Mouse (Mus musculus): ENCODE data around the gene Mapk1ip1. TPM values are rescaled to one million over a fixed set of nuclear protein-coding genes. Genes with fewer than 3 reads are reported as not detected.

The Mapk1ip1 gene
- polyA plus RNA-seq, 1 experiment from 2014 or later, result 12.6 TPM

- Histone ChIP-seq H3K9me3 (no peaks in the 10 kb centered on the region), H3K4me1 (peaks cover 8% of the 10 kb centered on the region; the same call in 1 of the 2 replicates), H3K27ac (no peak overlapping the region), H3K4me3 (replicated peaks) (no peak overlapping the region), H3K9ac (no peak overlapping the region), H3K27me3 (replicated peaks) (no peaks in the 10 kb centered on the region), H3K36me3 (peaks cover 4% of the 10 kb centered on the region; the same call in 1 of the 2 replicates), H3K4me2 (no peak overlapping the region)
- WGBS, result 94% methylated on average over 4 of the region's 4 CpGs
- ATAC-seq (ENCODE audit: insufficient read depth, low FRiP score, low read depth), result no peak
These were observed 7.5 kb upstream of the Mapk1ip1 start for GRCm38 (mm10) chr7:138853417-138854031.

- H3K27me3 ChIP-seq (replicated peaks), result no peaks in the 10 kb centered on the region
- 0 out of 2 replicates have a peak, but pooled peaks cover 4% of the 10 kb centered on the region for H3K36me3 ChIP-seq
- H3K9me3 ChIP-seq, result no peaks in the 10 kb centered on the region
- H3K4me3 ChIP-seq (replicated peaks), result no peak overlapping the region
- H3K9ac ChIP-seq, result no peak overlapping the region
- no peak overlapping the region for H3K27ac ChIP-seq
- H3K4me1 ChIP-seq, result peaks cover 26% of the 10 kb centered on the region
- H3K4me2 ChIP-seq, result no peak overlapping the region; the same call in 1 of the 2 replicates
- ATAC-seq (ENCODE audit: insufficient read depth, low FRiP score, low read depth), result no peak
These were observed 4.0 kb upstream of the Mapk1ip1 start for GRCm38 (mm10) chr7:138850083-138850482.

DNA sequence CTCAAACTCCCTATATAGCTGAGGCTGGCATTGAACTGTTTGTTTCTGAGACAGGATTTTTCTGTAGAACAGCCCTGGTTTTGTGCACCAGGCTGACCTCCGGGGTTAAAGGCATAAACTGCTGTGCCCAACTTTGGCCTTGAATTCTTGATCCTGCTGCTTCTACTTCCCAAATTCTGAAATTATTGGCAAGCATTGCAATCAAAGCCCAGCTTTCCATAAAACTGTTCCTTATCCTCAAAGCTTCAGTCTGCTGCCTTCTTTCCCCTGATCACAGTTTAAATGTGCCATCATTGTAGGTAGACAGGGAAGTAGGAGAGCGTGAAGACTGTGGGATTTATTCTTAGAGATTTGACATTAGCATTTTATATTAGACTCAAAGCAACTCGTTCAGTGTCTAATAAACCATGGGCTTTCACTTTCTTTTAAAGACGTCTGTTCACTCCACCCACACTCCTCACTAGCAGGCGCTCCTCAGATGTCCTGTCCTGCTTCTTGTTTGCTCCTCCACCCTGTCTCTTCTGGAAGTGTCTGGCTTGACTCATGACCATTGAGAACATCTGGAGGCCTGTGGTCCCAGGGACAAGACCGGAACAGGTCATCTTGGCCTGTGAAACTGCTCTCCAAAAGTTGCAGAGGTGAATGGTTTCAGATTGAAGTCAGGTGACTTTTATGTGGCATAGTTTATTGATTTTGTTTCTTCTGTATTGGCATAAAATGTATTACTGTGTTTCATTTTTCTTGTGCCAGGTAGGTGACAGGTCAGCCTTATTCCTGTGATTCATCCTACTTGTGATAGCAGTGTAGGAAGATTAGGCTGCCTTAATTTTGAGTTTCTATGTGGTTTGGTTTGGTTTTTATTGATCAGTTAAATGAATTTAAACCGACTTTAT is 2.2 kb upstream of the Mapk1ip1 start:
- Histone ChIP-seq H3K4me2 (peak overlapping the region; percentile 80; the same call in 1 of the 2 replicates), H3K27ac (no peak overlapping the region)

DNA sequence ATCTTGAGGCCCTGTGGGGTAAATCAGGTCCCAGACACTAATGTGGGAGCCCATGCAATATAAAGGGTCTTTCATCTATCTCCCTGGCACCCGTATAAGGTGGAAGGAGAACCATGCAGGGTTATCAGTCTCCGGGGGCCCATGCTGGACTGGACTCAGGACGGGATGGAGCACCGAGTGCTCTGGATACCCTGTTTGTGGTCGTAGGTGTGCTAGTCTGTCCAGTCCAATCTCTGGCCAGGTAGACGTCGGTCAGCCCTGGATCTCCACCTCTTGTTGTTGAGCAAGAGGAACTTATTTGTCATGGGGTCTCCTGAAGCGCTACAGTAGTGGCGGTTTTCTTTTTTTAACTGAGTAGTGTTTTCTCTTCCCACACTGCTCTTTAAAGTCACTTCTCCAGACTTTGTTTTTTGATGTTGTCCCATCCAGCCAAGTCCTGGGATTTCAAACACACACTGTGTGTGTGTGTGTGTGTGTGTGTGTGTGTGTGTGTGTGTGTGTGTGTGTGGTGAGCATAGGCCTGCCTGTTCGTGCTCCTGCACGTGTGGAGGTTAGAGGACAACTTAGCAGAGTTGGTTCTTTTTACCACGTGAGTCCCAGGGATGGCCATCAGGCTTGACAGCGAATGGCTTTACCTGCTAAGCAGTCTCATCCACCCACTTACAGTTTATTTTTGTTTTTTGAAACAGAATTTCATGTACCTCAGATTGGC is 1.4 kb upstream of the Mapk1ip1 start:
- no peak for ATAC-seq (ENCODE audit: insufficient read depth, low FRiP score, low read depth)
- H3K36me3 ChIP-seq, result no peaks in the 10 kb centered on the region
- peaks cover 34% of the 10 kb centered on the region for H3K4me1 ChIP-seq
- H3K4me2 ChIP-seq, result peak overlapping the region; percentile 80
- H3K9ac ChIP-seq, result peak overlapping the region; percentile 98
- peak overlapping the region; percentile 95 for H3K4me3 ChIP-seq (replicated peaks)
- 37% methylated on average over 13 of the region's 13 CpGs for WGBS
- H3K27ac ChIP-seq, result no peak overlapping the region
- no peaks in the 10 kb centered on the region for H3K9me3 ChIP-seq
- no peaks in the 10 kb centered on the region for H3K27me3 ChIP-seq (replicated peaks)

More for the DNA sequence above, 2.2 kb upstream of the Mapk1ip1 start:
- 74% methylated on average over 7 of the region's 7 CpGs for WGBS
- H3K9me3 ChIP-seq, result no peaks in the 10 kb centered on the region
- peak overlapping the region; percentile 95; the same call in 1 of the 2 replicates for H3K4me3 ChIP-seq (replicated peaks)
- no peak overlapping the region for H3K9ac ChIP-seq
- no peaks in the 10 kb centered on the region for H3K27me3 ChIP-seq (replicated peaks)
- H3K4me1 ChIP-seq, result peaks cover 34% of the 10 kb centered on the region
- ATAC-seq (ENCODE audit: insufficient read depth, low FRiP score, low read depth), result no peak
- H3K36me3 ChIP-seq, result no peaks in the 10 kb centered on the region

- Histone ChIP-seq H3K4me3 (replicated peaks) (peak overlapping the region; percentile 95), H3K4me1 (peaks cover 34% of the 10 kb centered on the region), H3K9me3 (no peaks in the 10 kb centered on the region), H3K36me3 (no peaks in the 10 kb centered on the region), H3K4me2 (peak overlapping the region; percentile 80), H3K9ac (peak overlapping the region; percentile 98), H3K27ac (peak overlapping the region; percentile 98), H3K27me3 (replicated peaks) (no peaks in the 10 kb centered on the region)
- ATAC-seq (ENCODE audit: insufficient read depth, low FRiP score, low read depth), result peak; percentile 83
- WGBS, result under 1% methylated on average over 56 of the region's 61 CpGs
These were observed 474 bp upstream of the Mapk1ip1 start for GRCm38 (mm10) chr7:138846502-138846991.

DNA sequence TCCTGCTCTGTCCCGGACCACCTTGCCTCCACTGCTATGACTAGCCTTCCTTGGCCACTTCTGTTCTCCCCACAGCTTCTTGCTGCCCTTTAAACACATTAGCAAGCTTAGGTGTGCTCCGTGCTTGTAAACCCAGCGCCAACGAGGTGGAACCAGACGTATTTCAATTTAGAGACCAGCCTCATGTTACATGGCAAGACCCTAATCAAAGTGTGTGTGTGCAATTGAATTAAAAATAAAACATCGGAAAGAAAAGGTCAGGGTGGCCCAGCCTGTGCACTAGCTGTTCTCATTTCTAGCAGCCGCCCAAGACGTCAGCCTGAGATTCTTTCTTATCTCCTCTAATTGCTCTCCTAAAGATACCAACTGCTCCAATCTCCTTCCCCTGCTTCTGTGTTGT is 962 bp downstream of the Mapk1ip1 start:
- no peaks in the 10 kb centered on the region for H3K9me3 ChIP-seq
- ATAC-seq (ENCODE audit: insufficient read depth, low FRiP score, low read depth), result no peak
- H3K27ac ChIP-seq, result 0 out of 2 replicates have a peak overlapping the region, but pooled peaks have one; percentile 98

DNA sequence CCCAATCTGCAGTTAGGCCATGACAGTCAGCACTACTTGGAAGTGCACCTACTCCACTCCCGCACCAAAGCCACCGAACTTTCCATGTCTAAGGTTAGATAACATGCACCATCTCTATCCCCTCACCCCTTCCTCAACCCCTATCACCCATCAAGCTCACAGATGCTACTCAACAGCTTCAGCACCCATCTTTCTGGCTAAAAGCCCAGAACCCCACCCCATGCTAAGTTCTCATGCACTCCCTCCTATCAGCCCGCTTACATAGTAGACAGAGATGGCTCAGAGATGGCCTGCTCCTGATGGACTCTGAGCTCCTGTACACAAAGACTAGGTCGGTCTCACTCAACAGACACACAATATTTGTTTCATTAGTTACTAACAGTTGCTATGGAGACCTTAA is 2.7 kb downstream of the Mapk1ip1 start:
- H3K4me1 ChIP-seq, result peaks cover 25% of the 10 kb centered on the region
- no peak overlapping the region for H3K27ac ChIP-seq
- no peaks in the 10 kb centered on the region for H3K27me3 ChIP-seq (replicated peaks)
- no peaks in the 10 kb centered on the region for H3K36me3 ChIP-seq
- ATAC-seq (ENCODE audit: insufficient read depth, low FRiP score, low read depth), result no peak
- H3K4me2 ChIP-seq, result no peak overlapping the region
- no peaks in the 10 kb centered on the region for H3K9me3 ChIP-seq
- H3K4me3 ChIP-seq (replicated peaks), result no peak overlapping the region
- WGBS, result 86% methylated on average over 4 of the region's 4 CpGs
- H3K9ac ChIP-seq, result no peak overlapping the region

More for the DNA sequence above, 962 bp downstream of the Mapk1ip1 start:
- H3K4me3 ChIP-seq (replicated peaks), result peak overlapping the region; percentile 95
- H3K36me3 ChIP-seq, result no peaks in the 10 kb centered on the region
- WGBS, result 35% methylated on average over 8 of the region's 8 CpGs
- H3K4me1 ChIP-seq, result peaks cover 31% of the 10 kb centered on the region
- peak overlapping the region; percentile 73 for H3K4me2 ChIP-seq
- H3K9ac ChIP-seq, result no peak overlapping the region
- no peaks in the 10 kb centered on the region for H3K27me3 ChIP-seq (replicated peaks)

DNA sequence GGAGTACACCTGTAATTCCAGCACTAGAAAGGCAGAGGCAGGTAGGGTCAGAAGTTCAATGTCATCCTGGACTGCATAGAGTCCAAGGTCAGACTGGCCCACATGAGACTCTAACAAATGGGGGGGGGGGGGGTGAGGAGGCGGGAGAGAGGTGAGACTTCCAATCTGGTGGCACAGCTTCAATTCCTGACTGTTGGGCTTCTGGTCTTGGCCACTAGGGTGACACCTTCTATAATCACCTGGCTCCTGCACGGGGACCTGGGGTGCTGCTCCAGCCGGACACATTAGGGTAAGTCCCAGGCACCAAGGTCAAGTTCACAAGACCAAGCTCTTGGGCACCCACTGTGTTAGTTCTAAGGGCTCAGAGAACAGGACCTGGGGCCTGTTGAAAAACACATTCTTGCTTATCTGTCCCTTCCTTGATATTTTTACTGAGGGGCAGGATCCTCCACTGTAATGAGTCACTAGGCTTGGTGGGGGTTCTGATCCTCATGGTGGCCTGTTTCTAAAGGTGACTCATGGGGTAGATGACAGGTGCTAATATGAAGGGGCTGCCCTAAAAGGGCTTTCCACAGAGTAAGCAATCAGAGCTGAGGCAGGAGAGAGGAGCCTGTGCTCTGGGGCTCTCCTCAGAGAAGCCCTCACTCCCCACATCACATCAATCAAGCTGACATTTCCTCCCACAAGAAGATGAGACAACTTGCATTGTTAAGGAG is 4.5 kb downstream of the Mapk1ip1 start:
- no peaks in the 10 kb centered on the region for H3K36me3 ChIP-seq
- no peak overlapping the region for H3K4me3 ChIP-seq (replicated peaks)
- no peak overlapping the region for H3K4me2 ChIP-seq
- no peak overlapping the region for H3K27ac ChIP-seq
- H3K9ac ChIP-seq, result no peak overlapping the region
- ATAC-seq (ENCODE audit: insufficient read depth, low FRiP score, low read depth), result no peak
- no peaks in the 10 kb centered on the region for H3K9me3 ChIP-seq
- 68% methylated on average over 3 of the region's 3 CpGs for WGBS
- peaks cover 11% of the 10 kb centered on the region for H3K4me1 ChIP-seq
- no peaks in the 10 kb centered on the region for H3K27me3 ChIP-seq (replicated peaks)

DNA sequence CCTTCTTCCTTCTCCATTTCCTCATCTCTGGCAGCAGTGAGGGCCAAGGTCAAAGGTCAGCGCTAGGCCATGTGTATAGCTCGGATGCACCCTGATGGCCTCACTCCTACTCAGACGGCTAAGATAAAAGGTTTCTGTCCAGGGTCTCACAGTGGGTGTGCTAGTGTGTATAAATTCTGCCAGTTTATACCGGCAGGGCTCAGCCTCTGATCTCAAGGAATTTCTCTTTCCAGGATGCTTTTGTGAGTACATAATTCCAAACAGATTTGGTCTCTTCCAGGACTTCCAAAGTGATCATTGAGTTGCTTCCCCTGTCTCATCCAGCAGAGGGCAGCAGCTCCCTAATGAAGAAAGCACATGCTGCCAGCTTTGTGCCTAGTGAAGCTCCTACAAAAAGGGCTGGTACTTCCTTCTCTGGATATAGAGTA is 5.5 kb downstream of the Mapk1ip1 start:
- Histone ChIP-seq H3K9ac (no peak overlapping the region), H3K9me3 (no peaks in the 10 kb centered on the region), H3K4me3 (replicated peaks) (no peak overlapping the region), H3K27ac (no peak overlapping the region), H3K36me3 (0 out of 2 replicates have a peak, but pooled peaks cover 5% of the 10 kb centered on the region), H3K4me1 (peaks cover 11% of the 10 kb centered on the region), H3K4me2 (no peak overlapping the region), H3K27me3 (replicated peaks) (no peaks in the 10 kb centered on the region)
- no peak for ATAC-seq (ENCODE audit: insufficient read depth, low FRiP score, low read depth)
- WGBS, result 37% methylated on average over 4 of the region's 4 CpGs

GRCm38 (mm10) chr7:138835028-138835427 is 11.0 kb downstream of the Mapk1ip1 start:
- Histone ChIP-seq H3K27ac (no peak overlapping the region), H3K4me1 (no peaks in the 10 kb centered on the region), H3K4me2 (no peak overlapping the region), H3K27me3 (replicated peaks) (no peaks in the 10 kb centered on the region), H3K4me3 (replicated peaks) (no peak overlapping the region), H3K9me3 (no peaks in the 10 kb centered on the region), H3K9ac (no peak overlapping the region), H3K36me3 (0 out of 2 replicates have a peak, but pooled peaks cover 5% of the 10 kb centered on the region)
- 93% methylated on average over 3 of the region's 3 CpGs for WGBS
- no peak for ATAC-seq (ENCODE audit: insufficient read depth, low FRiP score, low read depth)

GRCm38 (mm10) chr7:138827812-138828211 is 18.3 kb downstream of the Mapk1ip1 start:
- no peaks in the 10 kb centered on the region for H3K27me3 ChIP-seq (replicated peaks)
- no peak overlapping the region for H3K27ac ChIP-seq
- no peak overlapping the region for H3K4me2 ChIP-seq
- no peak overlapping the region for H3K4me3 ChIP-seq (replicated peaks)
- no peak for ATAC-seq (ENCODE audit: insufficient read depth, low FRiP score, low read depth)
- no peaks in the 10 kb centered on the region for H3K4me1 ChIP-seq
- WGBS, result 16% methylated on average over 11 of the region's 11 CpGs
- H3K9ac ChIP-seq, result no peak overlapping the region
- H3K9me3 ChIP-seq, result no peaks in the 10 kb centered on the region
- no peaks in the 10 kb centered on the region for H3K36me3 ChIP-seq

Measured in stomach, embryonic 15.5 days (tissue).